Mouse (Mus musculus): ENCODE results near the gene Neu2.

Gene Neu2

DNA sequence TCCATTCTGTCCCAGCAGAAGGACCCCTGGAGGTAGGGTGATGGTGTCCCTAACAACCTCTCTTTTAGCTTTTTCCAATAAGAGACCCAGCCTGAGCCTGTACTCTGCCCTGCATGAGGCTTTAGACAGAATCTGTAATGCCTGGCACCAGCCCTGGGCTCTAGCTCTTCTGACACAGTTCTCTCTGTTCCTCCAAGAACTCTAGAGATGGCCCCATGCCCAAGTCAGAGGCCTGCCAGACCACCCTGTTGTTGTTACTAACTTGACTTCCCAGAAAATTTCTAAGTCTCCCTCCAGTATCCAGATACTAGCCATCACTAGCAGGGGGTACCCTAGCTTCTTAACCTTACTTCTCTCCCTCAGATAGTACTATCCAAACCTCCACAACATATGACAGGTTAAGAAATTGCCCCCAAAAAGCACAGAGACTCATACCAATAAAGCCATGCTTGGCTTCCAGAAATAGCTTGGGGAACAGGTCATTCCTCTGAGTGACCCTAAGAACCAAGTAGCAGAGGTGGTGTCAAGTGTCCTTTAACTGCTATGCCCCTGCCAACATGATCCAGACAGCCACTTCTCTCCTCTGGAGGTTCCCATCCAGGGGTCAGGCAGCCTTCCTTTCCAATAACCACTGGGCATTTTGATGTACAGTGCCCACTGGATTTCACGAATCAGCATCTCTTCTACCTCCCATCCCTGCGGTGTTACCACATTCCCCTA lies 105.0 kb downstream of the Neu2 start:
- no peak for DNase-seq (ENCODE audit: low read depth, low spot score)

DNA sequence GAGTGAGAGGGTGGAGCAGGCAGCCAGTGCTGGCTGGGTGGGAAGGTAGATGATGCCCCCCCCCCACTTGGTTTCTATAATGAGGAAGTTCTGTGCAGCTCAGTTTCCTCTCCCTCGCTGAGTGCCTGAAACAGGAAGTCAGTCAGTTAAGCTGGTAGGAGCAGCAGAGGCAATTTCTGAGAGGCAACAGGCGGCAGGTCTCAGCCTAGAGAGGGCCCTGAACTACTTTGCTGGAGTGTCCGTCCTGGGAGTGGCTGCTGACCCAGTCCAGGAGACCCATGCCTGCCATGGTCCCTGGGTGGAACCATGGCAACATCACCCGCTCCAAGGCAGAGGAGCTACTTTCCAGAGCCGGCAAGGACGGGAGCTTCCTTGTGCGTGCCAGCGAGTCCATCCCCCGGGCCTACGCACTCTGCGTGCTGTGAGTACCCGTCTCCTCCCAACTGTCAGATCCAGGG lies 110.6 kb downstream of the Neu2 start, which contains the start of gene Inpp5d:
Gene Inpp5d, plus strand, starts transcription at position 102 of the 458 bp plus-strand sequence.
- DNase-seq (ENCODE audit: low read depth, low spot score) = no peak

DNA sequence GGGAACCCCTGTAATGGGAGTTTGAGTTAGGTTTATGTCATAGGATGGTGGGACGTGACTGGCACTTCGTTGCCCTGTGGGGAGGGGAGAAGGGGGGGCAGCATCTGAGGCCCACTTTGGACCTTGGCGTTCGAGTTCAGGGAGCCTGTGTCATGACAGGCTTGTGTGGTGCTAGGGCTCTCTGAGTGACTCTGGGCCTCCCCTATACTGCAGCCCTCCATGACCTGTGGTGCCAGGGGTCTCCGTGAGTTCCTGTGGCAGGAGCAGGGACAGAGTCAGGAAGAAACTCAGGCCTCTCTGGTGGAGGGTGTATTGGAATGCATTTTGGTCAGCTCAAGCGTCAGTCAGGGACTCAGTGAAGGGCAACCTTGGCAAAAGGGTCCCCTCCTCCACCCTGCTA lies 111.0 kb downstream of the Neu2 start:
- no peak for DNase-seq (ENCODE audit: low read depth, low spot score)

DNA sequence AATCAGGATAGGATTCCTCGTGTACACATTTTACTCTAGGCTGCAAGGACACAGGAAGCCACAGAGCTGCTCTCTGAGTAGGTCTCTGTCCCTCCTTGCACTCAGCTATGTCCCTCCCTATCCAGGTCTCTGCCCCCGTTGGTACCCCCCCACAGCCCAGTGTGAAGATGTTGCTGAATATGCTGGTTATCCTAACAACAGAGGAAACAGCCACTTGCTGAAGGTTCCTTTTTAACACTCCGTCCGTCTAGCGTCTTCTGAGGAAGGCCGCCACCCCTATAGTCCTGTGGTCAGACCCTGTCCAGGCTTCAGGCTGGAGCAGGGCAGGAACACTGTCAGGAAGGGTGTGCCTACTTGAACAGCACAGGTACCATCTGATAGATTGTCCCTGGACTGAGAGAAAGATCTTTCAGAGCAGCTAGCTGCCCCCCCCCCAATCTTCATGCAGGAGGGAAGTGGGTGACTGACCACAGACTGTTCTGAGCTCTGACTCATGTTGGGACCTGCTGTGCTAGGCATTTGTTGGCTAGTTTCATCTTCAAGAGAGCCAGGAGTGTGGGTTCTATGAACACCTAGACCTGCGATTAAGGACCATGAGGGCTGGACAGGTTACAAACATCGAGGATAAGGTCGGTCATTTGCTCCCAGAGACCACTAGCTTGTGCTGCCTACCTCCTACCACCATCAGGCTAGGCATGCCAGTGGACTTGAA lies 111.6 kb downstream of the Neu2 start:
- DNase-seq (ENCODE audit: low read depth, low spot score) = no peak

GRCm38 (mm10) chr1:87621858-87622279 lies 112.2 kb downstream of the Neu2 start:
- no peak for DNase-seq (ENCODE audit: low read depth, low spot score)

- peak; percentile 67 for DNase-seq (ENCODE audit: low read depth, low spot score)
These were observed 114.4 kb downstream of the Neu2 start for GRCm38 (mm10) chr1:87623977-87624666.

DNA sequence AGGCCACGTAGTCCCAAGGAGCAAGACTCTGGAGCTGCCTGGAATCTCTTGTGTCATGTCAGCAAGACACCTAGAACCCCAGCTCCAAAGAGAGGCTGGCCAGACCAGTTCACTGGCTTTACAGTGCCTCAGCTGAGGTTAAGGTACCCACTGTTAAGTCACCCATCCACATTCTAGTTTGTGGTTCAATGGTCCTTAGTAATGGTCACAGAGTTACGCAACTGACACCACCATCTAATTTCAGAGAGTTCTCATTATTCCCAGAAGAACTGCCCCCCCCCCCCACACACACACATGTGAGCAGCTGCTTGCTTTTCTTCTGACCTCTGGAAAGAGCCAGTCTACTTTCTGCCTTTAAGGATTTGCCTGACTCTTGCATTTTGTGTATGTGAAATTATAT lies 115.1 kb downstream of the Neu2 start:
- DNase-seq (ENCODE audit: low read depth, low spot score) = no peak

GRCm38 (mm10) chr1:87625254-87626025 lies 115.8 kb downstream of the Neu2 start:
- no peak for DNase-seq (ENCODE audit: low read depth, low spot score)

DNA sequence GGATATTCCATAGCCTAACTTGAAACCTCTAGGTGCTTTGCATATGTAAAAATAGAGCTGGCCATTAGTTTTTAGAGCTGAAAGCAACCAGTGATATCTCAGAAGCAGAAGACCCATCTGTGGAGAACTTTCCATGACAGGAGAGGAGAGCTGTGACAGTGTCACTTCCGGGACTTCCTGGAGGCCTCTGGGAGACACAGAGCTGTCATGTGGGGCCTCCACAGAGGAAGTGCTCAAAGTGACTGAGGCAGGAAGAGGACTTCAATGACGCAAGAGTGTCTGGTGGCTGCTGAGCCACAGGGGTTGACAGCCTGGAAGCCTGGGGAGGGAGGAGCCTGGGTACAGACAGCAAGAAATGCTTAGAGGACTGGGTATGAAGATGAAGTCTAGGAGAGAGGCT lies 116.7 kb downstream of the Neu2 start:
- no peak for DNase-seq (ENCODE audit: low read depth, low spot score)

DNA sequence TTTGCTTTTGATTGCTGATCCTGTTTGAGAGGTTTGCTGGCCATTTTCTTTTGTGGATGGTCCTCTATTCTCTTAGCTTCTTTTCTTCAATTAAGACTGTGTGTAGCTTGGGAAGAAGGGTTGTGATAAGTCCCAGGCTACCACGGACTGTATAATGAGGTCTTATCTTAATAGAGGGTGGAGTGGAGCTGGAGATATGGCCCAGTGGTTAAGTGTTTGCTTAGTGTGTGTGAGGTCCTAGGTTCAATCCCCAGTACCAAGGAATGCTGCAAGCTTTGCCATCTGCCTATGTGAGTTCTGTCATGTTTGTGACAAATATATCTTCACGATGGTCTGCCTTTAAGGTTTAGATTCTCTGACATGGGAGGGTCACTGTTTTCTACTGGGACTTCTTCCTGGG lies 118.4 kb downstream of the Neu2 start:
- DNase-seq (ENCODE audit: low read depth, low spot score) = no peak

GRCm38 (mm10) chr1:87631584-87631983 lies 121.9 kb downstream of the Neu2 start:
- no peak for DNase-seq (ENCODE audit: low read depth, low spot score)

DNA sequence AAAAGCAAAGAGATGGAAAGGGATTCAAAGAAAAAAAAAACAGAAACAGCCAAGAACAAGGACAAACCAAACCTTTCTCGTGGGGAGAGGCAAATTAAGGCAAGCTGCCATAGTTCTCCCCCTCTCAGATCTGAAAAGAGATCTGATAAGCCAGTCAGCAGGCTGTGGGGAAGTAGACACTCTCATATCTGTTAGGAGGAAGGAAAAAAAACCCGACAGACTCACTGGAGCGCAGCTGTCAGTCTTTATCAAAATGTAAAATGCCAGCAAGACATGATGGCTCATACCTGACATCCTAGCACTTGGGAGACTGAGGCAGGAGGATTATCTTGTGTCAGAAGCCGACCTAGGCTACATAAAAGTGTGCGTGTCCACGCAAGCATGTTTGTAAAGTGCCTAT lies 122.5 kb downstream of the Neu2 start:
- no peak for DNase-seq (ENCODE audit: low read depth, low spot score)

DNA sequence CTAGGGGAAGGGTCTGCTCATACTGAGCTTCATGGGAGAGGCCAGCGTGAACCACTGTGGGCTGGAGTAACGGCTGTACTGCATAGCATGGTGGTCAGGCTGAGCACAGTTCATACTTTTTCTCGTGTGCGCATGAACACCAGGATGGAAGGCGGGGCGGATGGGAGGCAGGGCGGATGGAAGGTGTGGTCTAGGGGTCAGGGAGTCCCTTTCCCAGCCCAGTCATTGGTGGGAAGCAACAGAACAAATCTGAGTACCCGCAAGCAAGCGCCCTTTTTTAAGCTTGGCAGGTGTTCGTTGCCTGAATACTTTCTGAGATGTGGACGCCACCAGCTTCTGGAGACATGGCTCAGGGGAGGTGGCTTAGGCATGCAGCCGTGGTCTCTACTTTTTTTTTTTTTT lies 127.0 kb downstream of the Neu2 start:
- DNase-seq (ENCODE audit: low read depth, low spot score) = peak; percentile 71

DNA sequence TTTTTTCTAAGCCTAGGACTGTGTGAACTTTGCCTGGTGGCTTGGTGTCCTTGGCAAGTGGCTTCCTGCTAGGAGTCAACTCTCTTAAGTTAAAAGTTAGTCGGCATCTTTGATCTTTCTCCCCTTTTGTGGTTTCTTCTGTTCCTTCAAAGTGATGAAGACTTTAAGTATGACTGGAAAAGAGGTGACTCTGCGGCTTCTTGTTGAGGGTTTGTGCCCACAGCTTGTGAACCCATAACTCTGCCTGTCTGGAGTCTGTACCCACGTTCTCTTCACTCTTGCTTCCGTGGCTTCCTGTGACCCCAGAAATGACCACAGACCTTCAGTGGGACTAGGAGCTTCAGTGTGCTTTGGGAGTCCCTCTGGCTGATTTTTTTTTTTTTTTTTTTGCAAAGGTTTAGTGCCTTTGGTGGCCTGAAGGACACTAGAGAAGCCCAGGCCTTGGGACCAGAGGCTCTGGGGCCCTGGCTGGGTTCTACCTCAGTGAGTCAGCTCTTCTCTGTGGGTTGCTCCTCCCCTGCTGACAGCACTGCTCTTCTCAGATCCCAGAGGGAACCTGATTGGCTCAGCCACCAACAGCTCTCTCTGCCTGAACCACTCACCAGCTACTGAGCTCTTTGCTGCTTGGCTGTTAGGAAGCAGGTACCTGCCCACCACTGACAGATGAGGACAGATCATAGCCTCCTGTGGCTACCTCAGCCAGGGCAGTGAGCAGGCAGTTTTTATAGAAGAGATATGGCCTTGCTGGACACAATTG lies 127.6 kb downstream of the Neu2 start:
- peak; percentile 86 for DNase-seq (ENCODE audit: low read depth, low spot score)

GRCm38 (mm10) chr1:87637878-87638600 lies 128.3 kb downstream of the Neu2 start:
- no peak for DNase-seq (ENCODE audit: low read depth, low spot score)

DNA sequence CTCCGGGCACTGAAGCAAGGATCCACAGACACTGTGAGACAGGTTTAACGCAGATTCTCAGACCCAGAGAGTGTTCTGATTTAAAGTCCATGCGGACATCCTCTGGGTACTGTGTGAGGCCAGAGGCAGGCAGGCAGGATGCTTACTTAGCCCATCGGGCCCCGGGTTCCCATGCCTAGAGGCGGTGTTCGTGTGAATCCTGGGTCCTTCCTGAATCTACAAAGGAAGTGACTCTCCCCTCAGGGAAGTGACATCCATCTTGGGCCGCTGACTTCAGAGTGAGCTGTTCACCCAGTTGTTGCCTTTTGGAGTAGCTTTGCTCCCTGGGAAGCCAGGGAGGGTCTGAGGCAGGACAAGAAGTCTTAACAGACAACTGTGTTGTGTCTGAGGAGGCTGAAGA lies 130.0 kb downstream of the Neu2 start:
- no peak for DNase-seq (ENCODE audit: low read depth, low spot score)

DNA sequence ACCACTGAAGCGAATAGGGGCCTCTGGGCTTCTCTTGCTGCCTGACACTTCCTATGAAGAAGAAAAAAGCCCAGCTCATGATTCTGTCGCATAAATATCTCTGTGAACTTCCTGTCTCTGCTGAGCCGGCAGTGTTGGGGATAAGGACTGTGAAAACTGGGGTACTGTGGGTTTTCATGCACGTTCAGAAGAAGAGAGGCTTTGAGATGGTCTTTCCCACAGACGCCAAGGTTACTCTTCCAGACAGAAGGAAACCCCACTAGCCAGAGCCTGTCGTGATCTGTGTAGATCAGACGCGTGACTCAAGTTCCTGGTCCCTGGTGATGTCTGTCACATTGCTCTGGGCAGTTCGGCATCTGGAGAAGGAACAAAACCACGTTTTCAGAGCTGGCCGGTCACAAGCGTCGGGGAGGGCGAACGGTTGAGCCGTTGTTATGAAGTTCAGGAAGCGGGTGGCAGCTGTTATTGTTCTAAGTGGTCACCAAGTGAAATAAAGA lies 130.5 kb downstream of the Neu2 start:
- DNase-seq (ENCODE audit: low read depth, low spot score) = no peak

DNA sequence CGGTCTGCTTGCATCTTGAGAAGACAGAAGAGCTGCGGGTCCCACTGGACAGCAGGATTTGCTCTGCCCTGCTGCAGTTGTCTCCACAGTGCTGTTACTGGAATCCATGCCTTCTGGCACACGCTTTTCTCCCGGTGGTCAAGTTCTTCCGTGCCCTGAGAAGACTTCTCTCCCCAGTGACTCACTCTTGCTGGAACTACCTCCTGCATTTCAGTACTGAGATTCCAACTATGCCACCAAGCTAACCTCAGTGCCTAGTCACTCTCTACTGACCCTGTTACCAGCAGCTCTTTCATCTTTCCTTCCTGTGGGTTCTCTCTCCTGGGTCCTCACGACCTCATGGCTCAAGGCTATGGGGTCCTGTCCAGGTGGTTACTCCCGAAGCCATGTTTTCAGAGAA lies 133.3 kb downstream of the Neu2 start:
- no peak for DNase-seq (ENCODE audit: low read depth, low spot score)

DNA sequence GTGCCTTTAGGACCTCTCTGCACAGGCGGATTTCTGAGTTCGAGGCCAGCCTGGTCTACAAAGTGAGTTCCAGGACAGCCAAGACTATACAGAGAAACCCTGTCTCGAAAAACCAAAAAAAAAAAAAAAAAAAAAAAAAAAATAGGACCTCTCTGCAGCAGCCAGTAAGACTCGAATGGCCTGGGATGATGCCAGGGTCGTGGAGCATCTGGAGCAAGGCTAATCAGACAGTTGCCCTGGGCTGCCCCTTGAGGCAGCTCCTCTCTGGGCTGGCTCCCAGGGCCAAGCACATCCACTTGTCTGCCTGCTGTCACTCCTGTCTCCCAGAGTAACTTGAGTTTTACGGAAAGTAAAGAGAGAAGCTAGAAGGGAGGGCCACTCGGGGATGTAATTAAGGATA lies 135.4 kb downstream of the Neu2 start:
- no peak for DNase-seq (ENCODE audit: low read depth, low spot score)

GRCm38 (mm10) chr1:87645748-87646147 lies 136.1 kb downstream of the Neu2 start:
- DNase-seq (ENCODE audit: low read depth, low spot score) = no peak
